Mouse (Mus musculus) kidney, postnatal 0 days (tissue): ENCODE results near the gene Syk. TPM values are rescaled to one million over a fixed set of nuclear protein-coding genes. Genes with fewer than 3 reads are reported as not detected.

ENCODE experiments used
- ATAC-seq: fragments of 200-750 bp; cut with Nextera tagmentation; replicated peaks from 2 replicates; pipeline ENCODE4 v1.8.0; 2017; ENCODE audit warnings: low read depth, moderate number of reproducible peaks, moderate TSS enrichment, moderate library complexity; ENCODE audit not compliant: low FRiP score
- DNase-seq: peaks from one replicate; pipeline ENCODE4 v3.0.0-alpha.2; 2016; ENCODE audit warnings: low spot score
- H3K27ac ChIP-seq: fragments of 300-500 bp; sonication (generic); 2 replicates; pipeline ENCODE4 v1.5.1; 2014; ENCODE audit warnings: mild to moderate bottlenecking
- H3K27me3 ChIP-seq: fragments of 300-500 bp; sonication (generic); 2 replicates; pipeline ENCODE4 v1.6.1; 2014; ENCODE audit warnings: low read length, mixed read lengths; ENCODE audit not compliant: insufficient read depth
- H3K36me3 ChIP-seq: fragments of 300-500 bp; sonication (generic); 2 replicates; pipeline ENCODE4 v1.6.1; 2014; ENCODE audit warnings: low read length, mixed read lengths; ENCODE audit not compliant: insufficient read depth
- H3K4me1 ChIP-seq: fragments of 300-500 bp; sonication (generic); replicated peaks from 2 replicates; pipeline ENCODE4 v1.6.1; 2014; ENCODE audit warnings: antibody characterized with exemption, low read length, mixed read lengths; ENCODE audit not compliant: insufficient read depth
- H3K4me2 ChIP-seq: fragments of 300-500 bp; sonication (generic); 2 replicates; pipeline ENCODE4 v1.6.1; 2014; ENCODE audit warnings: mild to moderate bottlenecking, low read length, moderate library complexity, mixed read lengths
- H3K4me3 ChIP-seq: fragments of 300-500 bp; sonication (generic); replicated peaks from 2 replicates; pipeline ENCODE4 v1.5.1; 2014; ENCODE audit warnings: low read depth, low read length
- H3K9ac ChIP-seq: fragments of 300-500 bp; sonication (generic); 2 replicates; pipeline ENCODE4 v1.6.1; 2014; ENCODE audit warnings: low read depth, low read length
- H3K9me3 ChIP-seq: fragments of 300-500 bp; sonication (generic); replicated peaks from 2 replicates; pipeline ENCODE4 v1.6.1; 2016; ENCODE audit warnings: low read length, inconsistent platforms, mixed read lengths
- CTCF ChIP-seq: IDR thresholded peaks from 2 replicates; pipeline ENCODE4 v1.5.1; 2016; ENCODE audit warnings: antibody characterized with exemption, low read depth, mild to moderate bottlenecking, moderate library complexity
- WGBS: fragments of 180-500 bp; shearing (Covaris S2); extraction: QIAGEN DNeasy Blood & Tissue Kit; methylation state at CpG from one replicate; pipeline ENCODE4 v1.1.7; 2014; 5-methylcytosine and 5-hydroxymethylcytosine counted together
- polyA plus RNA-seq: library from polyadenylated mRNA; unstranded; fragments of >200 nt; fragmentation: Nextera tagmentation; extraction: Ambion mirVana; gene quantifications from 2 replicates; pipeline ENCODE4 v1.2.1, GENCODE M21; 2015

Gene Syk
- polyA plus RNA-seq: 3.3 and 3.8 TPM in 2 replicates

DNA sequence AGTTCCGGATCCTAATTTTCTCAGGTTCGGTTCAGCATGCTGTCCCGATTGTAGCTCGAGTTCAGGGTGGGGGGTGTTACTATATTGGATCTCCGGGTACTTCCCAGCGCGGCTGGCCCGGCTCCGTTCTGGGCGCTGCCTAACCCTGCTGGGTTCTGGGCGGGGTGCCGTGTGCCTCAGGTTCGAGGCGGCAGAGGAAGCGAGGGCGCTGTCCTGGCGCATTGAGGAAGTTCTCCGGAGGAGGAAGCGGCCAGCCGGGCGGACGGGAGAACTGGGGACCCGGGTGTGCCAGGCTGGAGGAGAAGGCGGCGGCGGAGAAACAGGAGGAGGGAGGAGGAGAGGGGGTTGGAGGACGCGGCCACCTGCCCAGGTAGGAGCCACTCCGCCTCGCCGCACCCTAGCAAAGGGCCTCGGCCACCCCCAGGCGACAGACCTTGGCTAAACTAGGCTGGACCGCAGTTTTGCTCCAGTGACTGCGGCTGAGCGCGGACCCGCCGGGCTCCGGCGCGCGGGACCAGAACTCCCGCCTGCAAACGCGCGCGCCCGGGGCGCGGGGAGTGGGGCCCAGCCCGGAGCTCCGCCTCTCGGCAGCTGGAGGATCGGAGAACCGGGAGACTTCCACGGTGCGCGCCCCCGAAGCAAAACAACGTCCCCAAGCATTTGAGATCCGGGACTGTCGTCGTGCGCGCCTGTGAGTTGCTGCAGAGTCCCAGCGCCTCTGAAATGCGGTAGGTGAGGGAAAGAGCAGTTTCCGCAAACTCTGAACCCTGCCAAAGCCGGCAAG, at the start of gene Syk:
TSS of gene Syk (plus strand) at position 296 of the 784 bp plus-strand sequence.
- TF ChIP-seq CTCF: 0 out of 2 replicates have a peak, but pooled peaks have one; percentile 1
- ATAC-seq: peak; percentile 79

DNA sequence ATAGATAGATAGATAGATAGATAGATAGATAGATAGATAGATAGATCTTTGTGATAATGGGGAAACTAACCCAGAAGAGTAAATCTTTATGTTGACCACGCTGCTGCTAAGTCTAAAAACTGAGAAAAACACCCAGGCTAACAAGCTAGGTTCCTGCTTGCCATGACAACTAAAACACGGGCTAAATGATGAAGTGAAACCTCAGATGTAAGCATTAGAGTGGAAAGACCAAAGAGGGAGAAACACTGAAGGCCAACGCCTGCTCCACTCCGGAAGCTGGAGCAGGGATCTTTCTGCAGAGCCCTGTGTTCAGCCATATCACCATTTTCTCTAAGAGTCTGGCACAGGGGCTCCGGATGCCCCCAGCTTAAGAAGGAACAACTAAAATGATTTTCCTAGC, 49.3 kb upstream of the Syk start:
- no peak for TF ChIP-seq CTCF
- Histone ChIP-seq H3K4me1 (0 out of 2 replicates have a peak, but pooled peaks cover 6% of the 10 kb centered on the region), H3K4me2 (no peak overlapping the region), H3K9me3 (no peaks in the 10 kb centered on the region), H3K27me3 (peaks cover 4% of the 10 kb centered on the region; the same call in 1 of the 2 replicates), H3K27ac (no peak overlapping the region), H3K4me3 (no peak overlapping the region), H3K36me3 (no peaks in the 10 kb centered on the region), H3K9ac (no peak overlapping the region)
- no peak for DNase-seq
- 80% methylated on average over 5 of the region's 5 CpGs for WGBS
- no peak for ATAC-seq

More for the DNA sequence above, at the start of gene Syk:
- H3K4me2 ChIP-seq: peak within 1 kb of the TSS; percentile 88
- WGBS: under 1% methylated on average over 70 of the region's 70 CpGs
- no peaks in the 10 kb centered on the region for H3K36me3 ChIP-seq
- H3K27ac ChIP-seq: peak within 1 kb of the TSS; percentile 37; the same call in 1 of the 2 replicates
- DNase-seq: peak; percentile 67
- H3K4me3 ChIP-seq: peak within 1 kb of the TSS; percentile 61
- H3K4me1 ChIP-seq: no peaks in the 10 kb centered on the region
- no peaks in the 10 kb centered on the region for H3K27me3 ChIP-seq
- peak within 1 kb of the TSS; percentile 51 for H3K9ac ChIP-seq
- H3K9me3 ChIP-seq: no peaks in the 10 kb centered on the region

DNA sequence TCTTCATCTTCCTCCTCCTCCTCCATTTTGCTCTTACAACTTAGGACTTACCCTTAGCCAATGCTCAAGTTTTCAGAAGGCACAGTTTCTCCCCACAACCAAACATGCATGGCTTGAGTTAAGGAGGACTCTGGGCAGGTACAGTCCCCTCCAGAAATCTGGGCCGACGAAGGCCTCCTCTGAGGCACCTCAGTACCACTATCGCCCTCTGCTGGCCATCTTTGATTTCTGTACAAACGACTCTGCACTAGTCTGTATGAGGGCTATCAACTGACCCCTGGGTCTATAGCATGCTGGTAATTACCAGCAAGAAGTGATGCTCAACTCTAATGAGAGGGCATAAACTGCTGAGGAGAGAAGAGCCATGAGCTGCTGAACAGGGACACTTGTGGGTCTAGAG, 47.4 kb upstream of the Syk start:
- Histone ChIP-seq H3K9ac (no peak overlapping the region), H3K4me2 (no peak overlapping the region), H3K27me3 (no peaks in the 10 kb centered on the region), H3K27ac (no peak overlapping the region), H3K36me3 (no peaks in the 10 kb centered on the region), H3K4me1 (0 out of 2 replicates have a peak, but pooled peaks cover under 1% of the 10 kb centered on the region), H3K9me3 (no peaks in the 10 kb centered on the region), H3K4me3 (no peak overlapping the region)
- DNase-seq: peak; percentile 74
- no peak for ATAC-seq
- WGBS: 4% methylated on average over 4 of the region's 4 CpGs
- TF ChIP-seq CTCF: peak; percentile 85

DNA sequence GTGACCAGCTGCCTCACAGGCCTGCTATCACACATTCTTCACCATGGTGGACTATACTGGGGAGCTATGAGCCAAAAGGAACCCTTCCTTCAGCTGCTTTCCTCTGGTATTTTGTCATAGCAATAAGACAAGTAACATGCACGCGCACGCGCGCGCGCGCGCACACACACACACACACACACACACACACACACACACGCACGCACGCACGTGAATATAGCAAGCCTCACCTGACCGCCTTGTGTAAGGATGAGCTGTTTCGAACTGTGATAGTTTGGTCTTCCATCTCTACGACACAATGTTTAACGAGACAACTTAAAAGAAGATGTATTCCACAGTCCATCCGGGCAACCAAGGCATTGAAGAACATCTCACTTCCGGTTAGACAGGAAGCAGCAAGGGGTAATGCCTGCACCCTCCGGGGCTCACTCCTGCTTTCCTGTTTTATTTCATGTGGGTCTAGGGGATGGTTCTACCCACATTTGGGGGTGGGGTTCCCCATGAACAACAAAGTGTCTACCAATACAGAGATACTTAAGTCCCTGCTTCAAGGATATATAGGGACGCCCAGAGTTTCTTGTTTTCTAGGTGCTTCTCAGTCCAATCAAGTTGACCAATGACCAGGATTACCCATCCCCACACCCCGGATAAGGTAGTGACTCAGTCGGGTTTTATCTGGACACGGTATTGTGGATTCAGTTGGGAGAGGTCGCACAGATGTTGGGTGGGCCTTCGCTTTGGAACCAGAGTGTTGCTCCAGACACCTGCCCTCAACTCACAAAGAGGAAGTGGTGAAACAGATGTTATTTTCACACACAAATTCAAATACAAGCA, 45.0 kb upstream of the Syk start:
- DNase-seq (no peak), ATAC-seq (no peak)
- no peaks in the 10 kb centered on the region for H3K36me3 ChIP-seq
- no peak overlapping the region for H3K9ac ChIP-seq
- WGBS: 93% methylated on average over 26 of the region's 26 CpGs
- no peaks in the 10 kb centered on the region for H3K9me3 ChIP-seq
- no peak overlapping the region for H3K27ac ChIP-seq
- no peak overlapping the region for H3K4me2 ChIP-seq
- no peak for TF ChIP-seq CTCF
- H3K4me3 ChIP-seq: no peak overlapping the region
- H3K4me1 ChIP-seq: no peaks in the 10 kb centered on the region
- no peaks in the 10 kb centered on the region for H3K27me3 ChIP-seq

DNA sequence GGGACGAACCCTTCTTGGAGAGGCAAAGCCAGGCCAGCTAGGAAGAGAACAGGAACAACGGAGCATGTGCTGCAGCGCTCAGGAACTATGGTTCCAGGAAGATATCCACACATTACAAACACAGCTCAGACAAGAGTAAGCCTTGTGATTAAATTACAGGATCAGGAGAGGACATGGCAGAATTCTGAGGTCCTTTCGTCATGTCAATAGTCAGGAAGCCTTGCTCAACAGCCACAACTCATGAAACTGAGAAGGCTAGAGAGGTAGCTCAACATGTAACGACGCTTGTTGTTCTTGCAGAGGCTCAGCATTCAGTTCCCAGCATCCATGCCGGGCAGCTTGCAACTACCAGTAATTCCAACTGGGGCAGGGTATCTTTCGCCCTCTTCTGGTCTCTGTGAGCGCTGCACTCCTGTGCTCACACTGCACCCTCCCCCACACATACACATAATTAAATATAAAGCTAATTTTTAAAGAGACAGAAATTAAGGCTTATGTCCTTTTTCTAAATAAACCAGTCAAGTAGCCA, 44.3 kb upstream of the Syk start:
- peak; percentile 2; the same call in 1 of the 2 replicates for TF ChIP-seq CTCF
- Histone ChIP-seq H3K4me2 (no peak overlapping the region), H3K27me3 (no peaks in the 10 kb centered on the region), H3K4me1 (no peaks in the 10 kb centered on the region), H3K9me3 (no peaks in the 10 kb centered on the region), H3K4me3 (no peak overlapping the region), H3K27ac (no peak overlapping the region), H3K9ac (no peak overlapping the region), H3K36me3 (no peaks in the 10 kb centered on the region)
- 89% methylated on average over 9 of the region's 9 CpGs for WGBS
- DNase-seq: no peak
- no peak for ATAC-seq

DNA sequence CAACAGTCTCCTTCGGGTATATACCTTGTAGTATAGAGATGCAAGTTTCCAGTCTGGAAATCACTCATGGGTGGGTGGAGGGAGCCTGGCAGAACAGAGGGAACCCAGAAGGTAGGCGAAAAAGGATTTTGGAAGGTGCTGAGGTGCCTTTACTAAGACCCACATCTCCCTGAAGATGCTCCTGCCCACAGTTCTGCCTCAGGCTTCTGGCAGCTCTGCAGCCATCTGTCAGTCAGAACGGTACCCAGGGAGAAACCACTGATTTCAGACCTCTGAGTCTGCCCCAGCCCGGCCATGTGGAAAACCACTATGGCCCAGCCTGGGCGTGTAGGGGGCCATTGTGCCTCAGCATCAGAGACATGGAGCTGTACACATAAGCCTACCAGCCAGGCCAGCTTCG, 43.5 kb upstream of the Syk start:
- DNase-seq: no peak
- WGBS: 85% methylated on average over 6 of the region's 6 CpGs
- Histone ChIP-seq H3K36me3 (no peaks in the 10 kb centered on the region), H3K4me1 (no peaks in the 10 kb centered on the region), H3K27ac (no peak overlapping the region), H3K27me3 (no peaks in the 10 kb centered on the region), H3K4me2 (no peak overlapping the region), H3K9me3 (no peaks in the 10 kb centered on the region), H3K4me3 (no peak overlapping the region), H3K9ac (no peak overlapping the region)
- no peak for ATAC-seq
- no peak for TF ChIP-seq CTCF
